Mouse (Mus musculus) liver, embryonic 14.5 days (tissue): Measurements from ENCODE around the gene Rph3a.

Source experiments
- CTCF ChIP-seq: IDR thresholded peaks from 2 replicates; pipeline ENCODE4 v1.5.1; 2016; ENCODE audit warnings: antibody characterized with exemption, low read depth, control low read depth
- EP300 ChIP-seq: IDR thresholded peaks from 2 replicates; pipeline ENCODE4 v1.6.1; 2016; ENCODE audit warnings: antibody characterized with exemption, low read depth

GRCm38 (mm10) chr5:120971326-120971725 is 38.6 kb downstream of the Rph3a start:
- TF ChIP-seq EP300 = no peak
- no peak for TF ChIP-seq CTCF
